Mouse (Mus musculus): Measurements from ENCODE around the gene Casp7.

DNA sequence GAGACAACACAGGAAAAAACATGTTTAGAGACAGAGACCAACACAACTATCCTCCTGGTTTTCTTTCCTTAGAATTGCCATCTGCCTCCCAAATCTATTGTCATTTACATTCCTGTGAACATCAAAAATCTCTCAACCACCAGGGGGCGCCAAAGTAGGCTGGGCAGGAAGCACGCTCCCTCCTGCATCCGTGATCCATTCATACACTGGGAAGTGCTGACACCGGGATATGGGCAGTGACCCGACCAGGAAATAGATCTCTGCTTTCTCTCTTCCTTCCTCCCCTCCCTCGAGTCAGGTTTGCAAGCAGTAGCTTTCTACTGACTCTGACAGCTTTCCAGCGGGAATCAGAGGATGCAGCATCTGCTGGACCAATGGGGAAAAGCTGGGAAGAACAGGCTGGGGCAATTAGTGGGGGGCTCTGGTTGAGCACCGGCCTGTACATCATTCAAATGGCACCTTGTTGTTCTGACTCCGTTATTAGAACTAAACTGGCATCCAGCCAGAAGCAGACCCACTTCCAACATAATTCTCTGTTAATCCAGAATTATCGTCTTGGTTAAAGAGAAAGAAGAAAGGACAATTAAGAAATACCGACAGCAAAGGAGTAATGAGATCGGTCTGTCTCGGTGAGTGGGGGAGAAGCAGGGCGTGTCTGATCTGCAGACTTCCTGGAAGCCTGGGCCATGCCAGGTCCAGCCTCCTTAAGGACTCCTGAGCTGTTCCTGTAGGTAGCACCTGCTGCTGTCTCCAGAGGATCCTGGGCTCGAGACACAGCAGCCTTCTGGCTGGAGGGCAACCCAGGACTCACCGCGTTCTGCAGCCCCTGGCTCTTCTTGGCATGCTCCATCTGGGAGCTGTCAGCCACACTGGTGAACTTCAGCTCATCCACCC is 40.2 kb upstream of the Casp7 start:
- peak; percentile 42 for TF ChIP-seq CTCF (IDR thresholded peaks at IDR 0.05; ENCODE audit: control insufficient read depth, insufficient read depth, insufficient read length)
- TF ChIP-seq USF1 (IDR thresholded peaks at IDR 0.05; ENCODE audit: low read depth) = no peak
